Mouse (Mus musculus) ES-E14 (cell line): ENCODE data around the gene Slc35e4.

Source experiments
- ZC3H11A ChIP-seq: IDR thresholded peaks from 2 replicates; pipeline ENCODE4 v1.6.1; 2012; ENCODE audit warnings: low read depth, mild to moderate bottlenecking, inconsistent platforms, low read length, borderline replicate concordance
- ZNF384 ChIP-seq: IDR thresholded peaks from 2 replicates; pipeline ENCODE4 v1.6.1; 2012; ENCODE audit warnings: low read depth, low read length, inconsistent platforms

DNA sequence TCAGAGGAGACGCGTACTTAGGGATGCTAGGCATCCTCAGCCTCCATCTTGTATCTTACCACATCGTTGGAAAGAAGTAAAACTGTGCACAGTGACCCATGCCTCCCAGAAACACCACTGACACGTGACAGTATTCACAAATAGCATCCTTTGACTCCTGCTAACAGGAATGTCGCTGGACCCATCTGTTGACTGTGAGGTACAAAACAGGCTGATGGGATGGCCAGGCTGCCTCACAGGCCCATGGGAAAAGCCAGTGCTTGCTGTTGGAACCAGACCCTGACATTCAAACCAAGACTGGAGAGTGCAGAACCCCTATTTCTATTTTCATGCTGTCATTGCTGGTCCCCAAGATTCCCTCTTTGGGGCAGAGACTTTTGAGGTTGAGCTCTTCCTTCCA is 56.6 kb downstream of the Slc35e4 start:
- TF ChIP-seq ZC3H11A (no peak), ZNF384 (no peak)
